9 mouse cellular contexts compared by ENCODE assay signal in genomic region chr4:129876831-129877764, GRCm38 (mm10). TPM values are rescaled to one million over a fixed set of nuclear protein-coding genes. Genes with fewer than 3 reads are reported as not detected.
DNase-seq lines count a peak whose midpoint lies in the region; ATAC-seq and TF ChIP-seq lines count a peak whose summit lies in the region.
"Had no signal": no experiment of that assay in that cellular context is flagged by ENCODE, and none has a peak within 500 bp of the region (broad histone marks: within the 10 kb centered on the region; RNA-seq: fewer than 3 reads in every experiment).

No protein-coding gene starts in this region.

- peak overlapping the region; percentile 89 for H3K27ac ChIP-seq in gastrocnemius, adult 2 months
- H3K27ac ChIP-seq in hindbrain, embryonic 16.5 days (ENCODE audit: low read depth, low read length): peak overlapping the region; percentile 75

- H3K9ac ChIP-seq in hindbrain, embryonic 16.5 days (ENCODE audit: low read depth, low read length): peak overlapping the region; percentile 64

- H3K9me3 ChIP-seq in hindbrain, embryonic 16.5 days (ENCODE audit: control insufficient read depth, low read length): no peaks in the 10 kb centered on the region

- peak overlapping the region; percentile 67 for H3K4me3 ChIP-seq in gastrocnemius, adult 2 months
- peak overlapping the region; percentile 29 for H3K4me3 ChIP-seq in hindbrain, embryonic 16.5 days (ENCODE audit: low read length)
- H3K4me3 ChIP-seq: myocyte had no signal

- WGBS in hindbrain, embryonic 16.5 days: 13% methylated on average over 21 of the region's 21 CpGs

- DNase-seq in ZHBTc4 (ENCODE audit: low read depth, low spot score): peak; percentile 90
- peak; percentile 60 to 70 for DNase-seq in cerebellum, postnatal 25 days
- DNase-seq in gastrocnemius, adult 2 months: peak; percentile 79
- peak; percentile 62 to 66 for DNase-seq in layer of hippocampus, postnatal 36 days
- peak; percentile 93 for DNase-seq in lung, postnatal 36 days
- DNase-seq in retina, postnatal 7 days (ENCODE audit: low read depth, low spot score): peak; percentile 19
- DNase-seq in thymus, postnatal 4 days: peak; percentile 85

- peaks cover 13% of the 10 kb centered on the region for H3K4me1 ChIP-seq in hindbrain, embryonic 16.5 days (ENCODE audit: control insufficient read depth, insufficient read depth, low read depth, low read length)

- intact Hi-C loops in gastrocnemius, adult 2 months (cut with DNase I): loop anchor here (5.0 kb wide), 1 partner anchor 50 kb away; the partner anchor contains the start of gene Spocd1

- H3K36me3 ChIP-seq in hindbrain, embryonic 16.5 days (ENCODE audit: control insufficient read depth, insufficient read depth, low read length): no peaks in the 10 kb centered on the region

- ATAC-seq in hindbrain, embryonic 16.5 days: peak; percentile 77

- H3K27me3 ChIP-seq in hindbrain, embryonic 16.5 days (replicated peaks; ENCODE audit: control insufficient read depth, insufficient read depth, low read length): no peaks in the 10 kb centered on the region

- H3K4me2 ChIP-seq in hindbrain, embryonic 16.5 days (ENCODE audit: low read length): peak overlapping the region; percentile 63

- no peak for TF ChIP-seq CTCF in gastrocnemius, adult 2 months (IDR thresholded peaks at IDR 0.05)

RNA-seq across cellular contexts. Expression of gene Spocd1, which starts 52.0 kb away (rescaled TPM):
- not detected for total RNA-seq in gastrocnemius, adult 2 months (2021)
- polyA plus RNA-seq in hindbrain, embryonic 16.5 days (2015; fragmentation: Nextera tagmentation; extraction: Ambion mirVana): not detected in 2 replicates
- under 1 TPM; 0.51 to 0.55 TPM for total RNA-seq in layer of hippocampus, postnatal 36 days (2021)
- polyA plus RNA-seq: myocyte had no signal

Comparison
In these comparisons a context has a peak if more than half of its experiments do, and no peak if none do; other contexts are left out.
1. Peak in every context shown above with its lines: DNase-seq, ATAC-seq, H3K4me3 ChIP-seq and H3K27ac ChIP-seq.
2. DNase-seq: peak in every context shown above with its lines; median percentile 93 in lung, postnatal 36 days; 90 in ZHBTc4; 85 in thymus, postnatal 4 days; 79 in gastrocnemius, adult 2 months; 65 in cerebellum, postnatal 25 days; 64 in layer of hippocampus, postnatal 36 days; 19 in retina, postnatal 7 days.